Mouse (Mus musculus) thymus, postnatal 14 days (tissue): ENCODE measurements at regions not wholly inside any gene's neighbourhood (a gene's known extent, or its start where the extent isn't known, plus 50 kb on each side); places are given as distances from the start of the nearest gene placed in this dataset.
"Not testable (repeated sequence)": the region's sequence is repeated elsewhere in the genome, so short reads cannot be mapped to it uniquely, and the experiment has no call there.

Source experiments
- DNase-seq: peaks from one replicate; pipeline ENCODE4 v3.0.0; 2021

DNA sequence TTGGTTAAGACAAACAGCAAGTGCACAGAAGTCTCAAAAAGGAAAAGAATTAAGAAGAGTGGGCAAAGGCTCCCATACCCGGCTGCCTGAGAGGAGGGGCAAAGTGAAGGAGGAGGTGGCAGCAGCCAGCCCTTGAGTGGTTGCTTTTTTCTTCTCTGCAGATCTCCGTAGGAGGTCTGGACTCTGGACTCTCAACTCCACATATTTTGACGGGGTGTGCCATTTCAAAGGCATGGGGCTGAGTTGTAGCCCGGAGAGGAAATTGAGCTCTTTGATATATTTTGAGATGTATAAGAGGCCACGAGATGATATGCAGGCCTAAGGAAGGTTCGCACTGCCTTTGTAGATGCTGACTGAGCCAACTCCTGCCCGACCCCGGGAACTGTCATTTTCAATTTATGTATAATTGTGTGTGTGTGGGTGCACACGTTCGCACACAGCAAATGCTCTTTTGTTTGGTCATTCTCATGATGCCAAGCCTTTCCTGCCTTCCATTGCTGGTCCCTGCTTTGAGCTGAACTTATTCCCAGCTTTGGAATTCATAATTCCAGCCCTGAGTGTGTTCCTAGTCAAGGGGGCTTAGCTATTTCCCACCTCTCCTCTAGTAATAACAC lies 56.4 kb downstream of the Cxcr4 start:
- DNase-seq: no peak

DNA sequence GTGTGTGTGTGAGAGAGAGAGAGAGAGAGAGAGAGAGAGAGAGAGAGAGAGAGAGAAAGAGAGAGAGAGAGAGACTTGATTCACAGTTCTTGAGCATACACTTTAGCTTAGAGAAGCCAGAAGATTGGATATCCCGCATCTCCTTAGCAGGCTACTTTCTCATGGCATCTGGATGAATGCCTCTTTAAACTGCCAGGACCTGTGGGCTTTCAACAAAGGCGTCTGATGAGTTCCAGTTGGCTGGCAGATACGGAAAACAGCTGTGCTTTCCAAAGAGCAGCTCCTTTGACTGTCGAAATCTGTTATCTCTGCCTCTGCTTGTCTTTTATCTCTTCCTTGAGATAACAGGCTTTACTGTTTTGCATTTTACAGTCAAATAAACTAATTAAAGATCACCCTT lies 59.5 kb downstream of the Cxcr4 start:
- no peak for DNase-seq

DNA sequence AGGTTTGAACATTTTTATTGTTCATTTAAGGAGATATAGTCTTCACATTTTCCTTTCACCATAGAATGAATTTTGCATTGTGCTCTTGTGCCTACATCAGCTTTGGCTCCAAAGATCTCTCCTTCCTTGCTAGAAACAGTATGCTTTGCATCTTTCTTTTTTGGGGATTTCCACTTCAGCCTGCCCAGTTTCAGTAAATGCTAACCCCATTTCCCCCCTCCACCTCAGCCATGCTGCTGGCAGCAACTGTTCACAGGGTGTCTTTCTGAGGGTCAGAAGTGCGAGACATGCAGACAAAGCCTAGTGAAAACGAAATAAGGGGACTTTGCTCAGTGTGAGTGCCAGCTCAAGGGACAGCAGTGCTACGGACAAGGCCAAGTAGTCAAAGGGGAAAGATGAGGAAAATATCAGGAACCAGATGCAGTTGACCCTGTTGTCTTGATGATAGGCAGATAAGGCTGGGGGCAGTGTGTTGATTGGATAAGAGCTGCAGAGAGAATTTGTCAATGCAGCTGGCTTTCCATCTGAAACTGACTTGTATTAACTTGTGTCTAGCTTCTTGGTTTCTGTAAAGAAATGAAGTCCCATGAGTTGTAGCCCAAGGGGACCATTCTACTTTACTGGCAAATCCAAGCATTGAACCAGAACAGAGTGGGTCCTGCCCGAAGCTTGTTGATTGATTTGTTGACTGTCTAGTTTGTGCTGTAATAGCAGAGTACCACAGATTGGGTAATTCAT lies 62.1 kb downstream of the Cxcr4 start:
- no peak for DNase-seq

DNA sequence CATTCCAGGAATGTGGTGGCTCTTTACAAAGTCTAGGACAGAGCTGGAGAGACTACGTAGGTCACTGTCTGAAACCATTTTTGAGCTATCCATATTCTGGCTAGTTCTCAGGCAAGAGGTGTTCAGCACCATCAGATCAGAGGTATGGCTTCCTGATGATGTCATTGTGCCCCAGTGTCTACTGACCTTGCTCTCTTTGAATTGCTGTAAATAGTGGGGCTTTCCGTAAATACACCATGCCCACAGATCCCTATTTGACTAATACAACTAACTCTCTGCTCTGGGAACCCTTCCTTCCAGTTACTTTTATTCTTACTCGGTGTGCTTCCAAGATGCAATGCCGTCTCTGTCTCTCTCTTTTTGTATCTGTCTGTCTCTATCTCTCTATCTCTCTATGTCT lies 72.9 kb downstream of the Cxcr4 start:
- DNase-seq: no peak

DNA sequence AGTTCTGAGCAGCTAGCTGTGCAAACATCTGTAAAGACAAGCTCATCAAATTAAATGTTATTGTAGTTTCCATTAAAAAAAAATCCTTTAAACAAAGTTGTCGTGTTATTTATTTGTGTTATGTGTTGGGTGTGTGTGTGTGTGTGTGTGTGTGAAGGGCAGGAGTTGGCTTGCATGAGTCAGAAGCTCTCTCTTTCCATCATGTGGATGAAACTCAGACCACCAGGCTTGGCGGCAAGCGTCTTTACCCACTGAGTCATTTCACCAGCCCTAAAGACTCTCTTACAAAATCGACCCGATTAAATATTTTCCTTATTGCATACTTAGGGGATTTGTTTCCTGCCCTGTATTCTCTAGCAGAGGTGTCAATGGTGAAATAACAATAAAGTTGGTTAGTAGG lies 73.6 kb downstream of the Cxcr4 start:
- no peak for DNase-seq

DNA sequence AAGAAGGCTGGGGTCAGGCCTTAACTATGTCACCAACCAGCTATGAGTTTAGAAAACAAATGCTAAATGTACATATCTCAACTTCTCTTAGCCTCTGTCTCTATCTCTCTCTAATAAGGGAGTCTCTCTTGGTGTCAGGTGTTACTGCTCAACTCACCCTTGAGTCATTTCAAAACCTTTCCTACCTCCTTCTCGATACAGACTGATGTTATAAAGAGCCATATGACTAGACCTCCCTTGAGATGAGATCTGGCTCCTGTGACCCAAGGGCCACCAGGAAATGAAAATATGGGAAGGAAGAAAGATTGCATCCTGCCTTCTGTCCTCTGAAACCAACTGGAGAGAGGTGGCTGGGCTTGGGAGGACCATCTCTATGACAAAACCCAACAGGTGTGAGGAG lies 74.7 kb downstream of the Cxcr4 start:
- no peak for DNase-seq

DNA sequence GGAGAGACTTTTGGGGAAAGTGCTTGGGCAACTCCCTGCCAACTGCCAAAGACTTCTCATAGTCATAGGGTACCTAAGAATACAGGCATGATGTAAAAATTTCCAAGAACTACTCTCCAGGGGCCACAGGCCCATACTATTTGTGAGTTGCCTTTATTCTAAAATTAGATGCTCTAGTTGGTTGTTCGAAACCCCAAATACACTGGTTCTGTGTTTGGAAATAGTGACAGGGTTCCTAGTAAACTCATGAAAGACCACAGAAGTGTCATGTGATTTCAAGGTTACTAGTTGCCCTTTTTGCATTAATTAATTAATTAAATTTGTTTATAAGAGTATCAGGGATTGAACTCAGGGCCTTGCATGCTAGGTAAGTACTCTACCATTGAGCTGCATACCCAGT lies 77.8 kb downstream of the Cxcr4 start:
- no peak for DNase-seq

DNA sequence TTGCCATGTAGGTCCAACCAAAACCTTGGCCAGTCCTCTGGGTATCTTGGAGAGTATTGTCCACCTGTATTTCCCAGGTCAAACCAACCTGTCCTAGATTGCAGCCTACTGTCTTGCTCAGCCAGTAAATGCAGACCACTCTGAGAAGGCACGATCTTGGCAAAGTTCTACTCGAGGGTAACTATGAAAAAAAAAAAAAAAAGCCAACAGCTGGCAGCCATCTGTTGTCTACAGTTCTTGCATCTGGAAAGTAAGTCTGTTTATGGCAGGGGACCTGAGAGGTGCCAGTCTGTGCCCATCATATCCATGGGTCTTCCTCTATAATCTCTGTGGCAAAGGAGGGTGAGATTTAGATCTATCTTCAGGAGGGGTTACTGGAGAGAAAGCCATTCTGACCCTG lies 78.2 kb downstream of the Cxcr4 start:
- no peak for DNase-seq

DNA sequence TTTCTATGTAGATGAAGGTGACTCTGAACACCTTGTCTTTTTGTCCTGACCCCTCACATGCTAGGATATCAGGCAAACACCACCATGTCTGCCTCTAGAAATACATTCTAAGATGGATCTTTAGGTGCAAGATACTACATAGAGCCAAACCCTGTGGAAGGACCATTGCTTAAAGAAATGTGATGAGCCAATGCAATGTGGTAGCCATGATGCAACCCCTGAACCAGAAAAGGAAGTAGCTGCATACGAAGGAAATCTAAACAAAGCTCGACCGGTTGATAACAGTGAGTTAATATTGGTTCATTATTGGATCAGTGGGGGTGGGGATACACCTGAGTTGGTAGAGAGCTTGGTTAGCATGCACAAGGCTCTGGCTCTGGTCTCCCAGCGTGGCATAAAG lies 78.9 kb downstream of the Cxcr4 start:
- no peak for DNase-seq

DNA sequence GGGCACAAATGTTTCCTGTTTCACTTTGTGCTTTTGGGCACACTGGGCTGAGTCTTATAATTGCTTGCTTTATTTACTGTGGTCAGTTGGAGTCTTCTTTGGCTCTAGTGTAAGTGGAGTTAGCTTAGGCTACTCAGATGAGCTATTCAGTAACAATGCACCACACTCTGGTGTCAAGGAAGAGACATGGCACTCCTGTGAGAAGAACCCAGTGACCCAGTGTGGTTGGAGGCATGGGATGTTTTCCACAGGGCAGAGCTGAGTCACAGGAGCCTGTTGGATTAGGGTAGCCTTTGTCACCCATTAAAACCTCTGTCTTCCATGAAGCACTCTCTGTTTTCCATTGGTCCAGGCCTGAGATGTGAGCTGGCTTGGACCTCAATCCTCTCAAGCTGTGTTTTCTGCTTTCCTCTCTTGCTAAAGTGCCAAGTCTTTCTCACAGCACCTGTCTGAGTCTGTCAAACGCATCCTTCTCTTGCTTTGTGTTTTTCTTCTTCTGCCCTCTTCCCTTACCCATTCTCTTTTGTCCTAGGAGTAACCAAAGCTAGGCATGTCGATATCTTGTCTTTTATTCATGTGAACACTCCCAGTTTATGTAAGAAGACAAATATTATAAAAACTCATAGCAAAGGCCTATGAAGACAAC lies 83.2 kb downstream of the Cxcr4 start:
- DNase-seq: no peak

DNA sequence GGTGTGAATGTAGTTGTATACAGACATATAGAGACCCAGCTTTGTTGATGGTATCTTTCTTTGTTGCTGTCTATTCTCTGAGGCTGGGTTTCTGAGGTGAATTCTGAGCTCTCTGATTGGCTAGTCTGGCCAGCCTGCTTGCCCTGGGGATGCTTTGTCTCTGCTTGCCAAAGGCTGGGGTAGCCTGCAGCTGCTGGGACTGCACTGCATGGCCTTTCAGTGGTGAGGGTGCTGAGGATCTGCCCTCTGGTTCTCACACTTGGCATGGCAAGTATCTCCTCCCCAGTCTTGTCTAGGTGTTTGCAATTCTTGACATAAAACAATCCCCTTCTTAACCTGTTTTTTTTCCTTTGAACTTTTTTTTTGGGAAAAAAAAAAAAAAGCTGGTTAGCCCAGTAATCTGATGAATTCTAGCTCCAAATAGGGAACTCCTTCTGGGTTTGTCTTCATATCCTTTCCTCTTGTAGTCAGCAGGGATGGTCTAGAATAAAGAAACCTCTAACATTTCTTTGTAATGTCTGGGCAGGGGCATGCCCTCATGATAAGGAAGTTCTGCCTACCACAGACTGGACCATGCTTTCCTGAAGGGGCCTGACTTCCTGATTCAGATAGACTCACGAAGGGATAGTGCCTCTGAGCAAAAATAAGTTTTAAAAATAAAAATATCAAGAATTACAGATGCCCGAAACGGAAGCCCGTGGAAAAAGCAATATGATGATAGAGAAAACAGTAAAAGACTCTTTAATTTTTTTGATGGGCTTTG lies 85.4 kb downstream of the Cxcr4 start:
- DNase-seq: peak; percentile 45

DNA sequence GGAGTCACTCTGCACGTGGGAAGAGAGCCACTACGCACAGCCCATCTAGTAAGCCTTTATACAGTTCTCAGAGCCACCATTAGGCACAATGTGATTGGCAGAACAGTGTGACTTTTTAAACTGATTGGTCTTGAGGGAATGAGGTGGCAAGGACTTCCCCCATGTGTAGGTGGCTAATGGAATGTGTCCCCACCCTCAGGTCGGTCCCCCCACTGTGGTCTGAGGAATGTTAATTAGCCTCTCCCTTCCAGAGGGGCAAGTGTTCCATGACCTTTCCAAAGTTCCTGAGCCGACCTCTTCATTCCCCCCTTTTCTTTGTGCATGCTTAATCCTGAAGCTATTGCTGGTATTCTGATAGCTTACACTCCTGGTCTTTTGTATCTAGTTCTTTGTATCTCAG lies 87.2 kb upstream of the Dars start:
- DNase-seq: no peak

DNA sequence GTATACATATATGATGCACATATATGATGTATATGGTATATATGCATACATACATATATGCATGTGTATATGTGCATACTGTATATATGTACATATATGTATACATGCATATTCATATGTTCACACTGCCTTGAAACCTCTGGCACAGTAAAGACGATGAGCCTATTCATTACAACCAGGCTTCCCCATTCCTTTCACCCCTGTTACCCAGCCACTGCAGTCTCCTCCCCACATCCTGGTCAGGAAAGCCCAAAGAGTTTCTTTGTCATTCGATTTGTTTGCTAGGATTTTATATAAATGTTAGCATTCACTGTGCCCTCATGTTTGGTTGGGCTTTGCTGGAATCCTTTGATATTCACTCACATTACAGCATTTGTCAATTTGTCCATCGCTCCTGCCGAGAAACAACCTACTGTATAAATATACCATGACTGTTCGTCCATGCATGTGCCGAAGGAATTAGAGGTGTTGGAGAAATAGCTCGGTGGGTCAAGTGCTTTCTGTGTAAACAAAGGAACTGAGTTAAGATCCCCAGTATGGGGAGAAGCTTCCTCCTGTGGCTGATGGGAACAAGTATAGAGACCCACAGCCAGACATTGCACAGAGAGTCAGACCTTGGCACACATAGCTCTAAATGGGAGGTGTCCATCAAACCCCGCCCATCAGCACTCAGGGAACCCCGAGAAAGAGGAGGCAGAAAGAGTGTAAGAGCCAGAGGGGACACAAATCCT lies 81.0 kb upstream of the Dars start:
- DNase-seq: no peak

DNA sequence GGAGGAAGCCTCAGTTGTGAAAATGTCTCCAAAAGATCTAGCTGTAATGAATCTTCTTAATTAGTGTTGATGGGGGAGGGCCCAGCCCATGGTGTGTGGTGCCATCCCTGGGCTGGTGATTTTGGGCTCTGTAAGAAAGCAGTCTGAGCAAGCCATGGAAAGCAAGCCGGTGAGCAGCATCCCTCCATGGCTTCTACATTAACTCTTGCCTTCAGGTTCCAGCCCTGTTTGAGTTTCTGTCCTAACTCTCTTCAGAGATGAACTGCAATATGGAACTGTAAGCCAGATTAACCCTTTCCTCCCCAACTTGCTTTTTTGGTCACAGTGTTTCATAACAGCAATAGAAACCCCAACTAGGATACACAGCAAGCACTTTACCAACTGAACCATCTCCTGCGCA lies 75.1 kb upstream of the Dars start:
- no peak for DNase-seq

DNA sequence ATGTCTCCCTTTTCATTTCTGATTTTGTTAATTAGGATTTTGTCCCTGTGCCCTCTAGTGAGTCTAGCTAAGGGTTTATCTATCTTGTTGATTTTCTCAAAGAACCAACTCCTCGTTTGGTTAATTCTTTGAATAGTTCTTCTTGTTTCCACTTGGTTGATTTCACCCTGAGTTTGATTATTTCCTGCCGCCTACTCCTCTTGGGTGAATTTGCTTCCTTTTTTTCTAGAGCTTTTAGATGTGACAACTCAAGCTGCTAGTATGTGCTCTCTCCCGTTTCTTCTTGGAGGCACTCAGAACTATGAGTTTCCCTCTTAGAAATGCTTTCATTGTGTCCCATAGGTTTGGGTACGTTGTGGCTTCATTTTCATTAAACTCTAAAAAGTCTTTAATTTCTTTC lies 70.0 kb upstream of the Dars start:
- DNase-seq: not testable (repeated sequence)

DNA sequence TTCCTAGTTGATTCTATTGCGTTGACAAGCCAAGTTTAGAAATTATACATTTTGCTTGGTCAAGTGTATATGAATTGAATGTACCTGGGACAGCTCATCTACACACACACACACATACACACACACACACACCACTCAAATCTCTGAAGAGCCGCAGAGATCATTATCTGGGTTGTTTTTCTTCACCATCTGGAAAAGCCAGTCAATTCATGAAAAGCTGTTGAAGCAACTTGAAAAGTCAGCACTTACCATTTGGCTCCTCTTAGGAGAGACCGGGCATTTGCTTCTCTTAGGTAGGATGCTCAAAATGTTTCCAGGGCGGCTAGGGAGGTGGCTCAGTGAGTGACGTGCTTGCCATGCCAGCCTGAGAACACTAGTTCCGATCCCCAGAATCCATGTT lies 61.2 kb upstream of the Dars start:
- no peak for DNase-seq

DNA sequence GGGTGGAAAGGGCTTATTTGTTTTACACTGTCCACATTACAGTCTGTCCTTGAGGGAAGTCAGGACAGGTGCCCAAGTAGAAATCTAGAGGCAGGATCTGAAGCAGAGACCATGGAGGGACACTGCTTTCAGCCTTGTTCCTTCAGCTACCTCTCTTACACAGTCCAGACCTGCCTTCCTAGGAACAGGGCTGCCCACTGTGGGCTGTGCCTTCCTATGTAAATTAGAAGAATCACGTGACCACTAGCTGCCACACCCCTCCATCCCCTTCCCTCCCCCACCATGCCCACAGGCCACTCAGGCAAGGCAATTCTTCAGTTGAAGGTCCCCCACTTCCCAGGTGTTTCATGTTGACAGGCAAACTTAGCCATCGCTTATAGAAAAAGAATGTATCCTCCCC lies 60.5 kb upstream of the Dars start:
- no peak for DNase-seq

DNA sequence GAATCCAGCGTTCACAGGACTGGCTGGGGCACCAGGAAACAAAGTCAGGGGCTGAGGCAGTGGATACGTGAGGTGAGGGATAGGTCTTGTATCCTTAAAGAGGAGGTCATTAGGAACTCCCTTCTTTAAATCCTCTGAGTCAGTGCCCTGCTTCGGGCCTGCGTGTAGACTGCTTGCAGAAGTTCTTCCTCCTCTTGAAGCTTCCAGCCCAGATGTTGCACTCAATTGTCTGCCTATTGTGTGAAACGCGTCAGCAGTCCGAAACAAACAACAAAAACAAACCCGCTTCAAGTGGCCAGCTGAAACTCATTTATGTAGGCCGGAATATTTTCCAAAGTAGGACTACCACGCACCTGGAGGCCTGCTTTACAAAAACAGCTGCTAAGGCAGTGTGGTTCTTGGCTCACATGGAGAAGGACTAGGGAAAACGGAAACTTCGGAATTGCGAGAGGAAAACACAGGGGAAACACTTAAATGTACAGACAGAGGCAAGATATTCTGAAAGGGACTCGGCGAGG lies 55.6 kb upstream of the Dars start:
- no peak for DNase-seq

DNA sequence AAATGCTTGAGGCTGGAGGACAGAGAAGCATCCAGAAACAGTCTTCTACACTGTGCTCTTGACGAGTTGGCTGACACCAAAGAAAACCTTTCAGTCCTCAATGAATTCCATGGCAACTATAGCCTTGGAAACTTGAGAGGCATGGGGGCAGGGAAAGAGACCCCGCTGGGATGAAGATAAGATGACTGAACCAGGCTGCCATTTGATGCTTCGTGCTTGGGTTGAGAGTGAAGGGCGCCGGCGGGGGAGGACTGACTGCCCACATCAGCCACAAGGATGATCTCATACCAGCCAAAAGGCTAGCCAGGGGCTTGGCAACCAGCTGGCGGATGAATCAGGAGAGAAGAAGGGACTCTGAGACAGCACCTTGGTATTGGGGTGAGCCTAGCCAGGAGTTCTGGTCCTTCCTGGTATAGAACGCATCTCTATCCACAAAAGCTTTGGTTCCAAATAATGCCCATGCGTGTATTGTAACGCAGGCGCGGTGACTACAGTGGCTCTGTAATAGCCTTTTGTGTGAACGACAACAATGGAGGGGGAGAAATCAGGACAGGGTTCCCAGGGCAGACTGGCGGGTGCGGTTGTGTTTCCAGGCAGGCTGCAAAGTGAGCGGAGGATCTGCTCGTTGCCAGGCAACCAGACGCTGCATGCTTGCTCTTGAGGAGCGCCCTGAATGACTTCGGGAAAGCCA lies 55.0 kb upstream of the Dars start:
- DNase-seq: peak; percentile 25

DNA sequence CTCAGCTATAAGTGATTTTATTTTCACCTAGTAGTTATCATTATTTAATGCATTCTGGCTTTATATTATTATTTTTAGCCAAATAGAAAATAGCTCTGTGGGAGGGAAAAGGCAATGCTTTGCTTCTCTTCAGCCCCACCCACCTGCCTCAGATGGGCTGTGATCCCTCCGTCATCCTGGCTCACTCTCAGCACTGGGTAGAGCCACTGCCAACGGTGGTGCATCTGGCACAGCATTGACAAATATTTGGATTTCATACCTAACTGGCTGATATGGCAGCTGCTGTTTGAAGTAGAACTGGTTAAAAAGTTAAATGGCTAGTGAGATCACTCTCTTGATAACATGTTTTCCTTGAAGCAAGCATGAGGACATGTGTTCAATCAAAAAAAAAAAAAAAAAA lies 53.6 kb upstream of the Dars start:
- no peak for DNase-seq

DNA sequence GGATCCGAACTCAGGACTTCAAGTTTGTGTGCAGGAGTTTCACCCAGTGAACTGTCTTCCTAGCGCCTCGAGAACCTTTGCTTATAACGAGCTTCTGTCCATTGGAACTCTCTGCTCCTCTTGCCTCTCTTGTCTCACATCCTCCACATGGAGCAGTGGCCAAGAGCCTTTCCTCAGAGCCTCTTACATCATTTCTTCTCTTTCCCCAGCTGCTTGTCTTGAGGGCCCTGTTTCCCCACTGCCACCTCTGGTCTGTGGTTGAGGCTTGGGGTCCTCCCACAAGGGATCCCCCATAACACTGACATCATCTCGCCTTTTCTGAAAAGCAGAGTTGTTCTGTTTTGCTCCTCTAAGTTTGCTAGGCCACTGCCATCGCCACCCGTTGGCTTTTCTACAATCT lies 51.9 kb upstream of the Dars start:
- no peak for DNase-seq
